Mouse (Mus musculus): ENCODE measurements around the gene Nostrin.

The Nostrin gene

GRCm38 (mm10) chr2:69135661-69136576 is at the start of gene Nostrin:
Nostrin (plus strand) TSS chr2:69135800.
- DNase-seq (ENCODE audit: low read depth), result no peak

- DNase-seq (ENCODE audit: low read depth), result no peak
Measured at GRCm38 (mm10) chr2:69086505-69087260, 48.9 kb upstream of the Nostrin start.

DNA sequence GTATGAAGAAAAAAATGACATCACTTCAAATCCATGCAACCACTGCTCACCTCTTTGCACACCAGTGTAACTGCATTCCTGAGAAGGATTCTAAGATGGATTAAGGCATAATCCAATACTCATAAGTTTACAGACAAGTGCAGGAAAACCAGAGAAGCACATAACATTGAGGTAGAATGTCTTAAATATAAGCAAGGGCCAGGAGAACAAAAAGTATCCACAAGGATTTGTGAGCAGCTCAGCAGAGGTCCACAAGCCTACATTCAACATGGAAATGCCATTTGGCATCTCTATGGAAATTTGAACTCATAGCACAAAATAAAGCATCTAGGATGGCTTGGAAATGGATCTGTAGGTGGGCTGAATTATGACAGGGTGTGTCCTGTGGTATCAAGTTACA is 39.8 kb upstream of the Nostrin start:
- DNase-seq (ENCODE audit: low read depth), result no peak

DNA sequence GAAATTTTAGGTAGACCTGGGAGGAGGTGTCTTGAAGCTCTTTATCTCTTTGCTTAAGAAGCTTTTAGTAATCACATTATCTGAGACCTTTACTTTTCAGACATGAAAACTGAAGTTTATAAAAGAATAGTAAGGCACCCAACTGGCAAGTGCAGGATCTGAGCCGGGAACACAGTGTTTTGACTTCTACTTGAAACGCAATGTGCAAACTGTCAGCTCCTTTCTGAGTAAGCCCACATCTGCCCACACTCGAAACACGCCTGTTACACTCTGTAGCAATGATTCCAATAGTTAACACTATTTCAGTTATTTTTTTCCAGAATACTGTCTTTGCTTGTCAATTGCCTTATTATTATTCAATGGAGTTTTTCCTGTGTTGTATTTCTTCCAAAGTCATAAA is 38.8 kb upstream of the Nostrin start:
- DNase-seq (ENCODE audit: low read depth), result no peak

DNA sequence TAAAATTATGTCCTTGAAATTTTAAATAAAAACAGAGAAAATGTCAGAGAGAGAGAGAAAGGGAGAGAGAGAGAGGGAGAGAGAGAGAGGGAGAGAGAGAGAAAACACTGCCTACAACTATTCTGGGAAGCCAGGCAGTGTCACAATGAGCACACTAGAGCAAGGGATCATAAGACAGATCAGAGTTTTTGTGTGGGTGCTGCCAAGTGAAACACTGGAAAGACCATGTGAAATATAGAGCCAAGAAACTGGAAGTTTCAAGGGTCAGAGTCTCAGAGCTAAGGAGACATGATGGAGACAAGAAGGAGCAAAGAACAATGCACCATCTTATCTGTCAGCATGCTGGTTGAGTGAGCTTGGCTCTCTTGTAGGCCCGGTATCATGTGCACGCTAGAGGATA is 38.1 kb upstream of the Nostrin start:
- no peak for DNase-seq (ENCODE audit: low read depth)

DNA sequence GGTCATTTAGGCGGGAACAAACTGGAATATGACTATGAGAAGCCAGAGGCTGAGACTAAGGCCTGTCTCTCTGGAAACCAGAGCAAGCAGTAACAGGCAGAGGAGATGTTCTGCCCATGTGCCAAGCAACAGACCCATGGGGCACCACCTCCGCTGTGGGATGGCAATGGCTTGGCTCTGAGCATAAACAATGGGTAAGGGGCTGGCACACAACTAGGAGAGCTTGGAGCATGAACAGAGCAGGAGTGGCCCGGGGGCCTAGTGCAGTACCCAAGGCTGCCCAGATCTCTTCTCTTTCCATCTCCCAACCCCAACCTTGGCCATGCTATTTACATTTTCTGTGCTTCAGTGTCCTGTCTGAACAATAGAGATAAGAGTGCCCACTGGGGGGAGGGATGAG is 36.9 kb upstream of the Nostrin start:
- no peak for DNase-seq (ENCODE audit: low read depth)

GRCm38 (mm10) chr2:69099147-69099546 is 36.5 kb upstream of the Nostrin start:
- DNase-seq (ENCODE audit: low read depth), result no peak

DNA sequence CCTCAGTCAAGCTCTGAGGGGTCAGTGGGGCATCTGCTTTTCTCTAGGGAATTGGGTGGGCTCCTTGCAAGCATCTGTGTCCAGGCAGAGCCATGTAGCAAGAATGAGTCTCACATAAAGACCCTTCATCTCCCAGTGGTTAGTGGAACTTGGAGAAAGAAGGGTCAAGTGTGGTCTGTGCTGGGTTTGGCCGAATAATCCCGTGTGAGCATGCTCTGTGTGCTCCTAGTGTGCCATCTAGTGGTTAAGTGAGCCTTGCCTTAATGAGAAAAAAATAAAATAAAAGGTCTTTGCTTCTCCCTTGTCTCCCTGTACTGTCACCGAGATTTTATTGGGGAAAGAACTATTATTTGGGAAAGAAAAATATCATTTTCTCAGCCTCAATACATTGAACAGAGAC is 34.9 kb upstream of the Nostrin start:
- DNase-seq (ENCODE audit: low read depth), result peak; percentile 10

DNA sequence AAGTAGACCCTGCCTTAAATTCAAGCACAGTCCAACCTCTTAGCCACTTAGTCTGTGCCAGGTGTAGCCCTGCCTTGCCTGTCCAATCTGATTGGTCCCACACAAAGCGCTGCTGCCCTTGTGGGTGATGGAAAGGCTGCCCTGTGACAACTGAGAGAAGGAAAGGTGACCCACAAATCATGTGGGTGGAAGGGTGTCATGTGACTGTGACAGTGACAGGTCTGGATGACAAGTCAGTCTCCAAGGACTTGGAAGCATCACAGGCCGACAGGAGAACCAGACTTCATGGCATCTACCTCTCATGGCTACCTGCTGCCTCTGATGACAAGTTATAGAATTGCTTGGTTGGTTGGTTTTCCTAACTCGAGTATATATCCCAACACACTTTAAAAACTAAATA is 32.1 kb upstream of the Nostrin start:
- no peak for DNase-seq (ENCODE audit: low read depth)

DNA sequence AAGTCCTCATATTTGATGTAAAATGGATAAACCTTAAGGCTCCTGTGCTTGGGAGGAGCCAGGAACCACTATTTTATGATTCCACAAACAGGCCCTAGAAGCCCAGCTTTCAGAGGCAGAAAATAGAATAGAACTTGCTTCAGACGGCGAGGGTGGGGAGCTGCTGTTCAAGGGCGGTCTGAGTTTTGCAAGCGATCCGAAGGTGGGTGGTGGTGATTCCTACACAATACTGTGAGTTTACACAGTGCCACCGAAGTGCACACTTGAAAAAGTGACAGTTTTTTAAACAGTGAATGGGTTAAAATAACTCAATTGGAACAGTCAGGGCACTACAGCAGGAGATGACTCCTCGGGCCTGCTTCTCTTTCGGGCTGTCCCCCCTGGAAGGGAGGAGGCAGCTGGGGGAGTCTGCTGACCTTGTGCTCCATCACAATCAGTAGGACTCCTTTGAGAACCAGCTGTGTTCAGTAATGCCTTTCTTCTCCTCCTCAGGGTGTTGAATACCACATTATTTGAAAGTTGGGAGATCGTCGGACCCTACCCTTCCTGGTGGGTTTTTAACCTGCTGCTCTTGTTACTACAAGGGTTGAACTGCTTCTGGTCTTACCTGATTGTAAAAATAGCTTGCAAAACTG is 31.0 kb upstream of the Nostrin start:
- DNase-seq (ENCODE audit: low read depth), result no peak

GRCm38 (mm10) chr2:69109246-69109645 is 26.4 kb upstream of the Nostrin start:
- DNase-seq (ENCODE audit: low read depth), result no peak

DNA sequence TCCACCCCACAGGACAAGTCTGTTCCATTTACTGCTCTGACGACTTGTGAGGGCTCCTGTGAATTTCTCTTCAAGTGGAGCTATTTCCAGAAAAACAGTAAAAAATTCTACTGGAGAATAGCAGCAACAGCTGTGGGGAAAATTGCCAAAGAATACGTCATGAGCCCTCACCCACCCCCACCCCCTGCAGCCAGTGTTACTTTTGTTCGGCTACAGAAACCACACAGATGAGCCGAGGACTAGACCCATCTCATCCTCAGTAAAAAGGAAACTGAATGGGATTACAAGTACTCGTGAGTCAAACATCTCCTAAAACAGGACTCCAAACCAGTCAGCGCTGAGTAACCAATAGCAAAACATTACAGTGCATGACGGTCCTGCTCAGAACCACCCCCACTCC is 25.9 kb upstream of the Nostrin start:
- no peak for DNase-seq (ENCODE audit: low read depth)

DNA sequence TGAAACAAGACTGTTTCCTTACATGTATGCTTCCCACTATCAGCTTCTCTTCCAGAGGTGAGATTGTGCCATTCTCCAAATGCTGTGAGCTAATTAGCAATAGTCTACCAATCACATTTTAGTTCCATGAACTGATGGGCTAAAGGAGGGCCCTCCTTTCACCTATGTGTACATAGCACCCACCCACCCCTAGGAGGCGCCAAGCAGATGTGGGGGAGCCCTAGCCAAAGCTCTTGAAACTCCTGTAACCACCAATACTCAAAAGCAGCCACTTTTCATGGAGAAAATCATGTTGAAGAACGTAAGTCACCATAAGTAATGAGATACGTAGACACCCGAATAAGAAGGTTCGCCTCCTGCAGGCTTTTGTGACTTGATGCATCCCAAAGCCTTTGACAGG is 23.0 kb upstream of the Nostrin start:
- DNase-seq (ENCODE audit: low read depth), result no peak

DNA sequence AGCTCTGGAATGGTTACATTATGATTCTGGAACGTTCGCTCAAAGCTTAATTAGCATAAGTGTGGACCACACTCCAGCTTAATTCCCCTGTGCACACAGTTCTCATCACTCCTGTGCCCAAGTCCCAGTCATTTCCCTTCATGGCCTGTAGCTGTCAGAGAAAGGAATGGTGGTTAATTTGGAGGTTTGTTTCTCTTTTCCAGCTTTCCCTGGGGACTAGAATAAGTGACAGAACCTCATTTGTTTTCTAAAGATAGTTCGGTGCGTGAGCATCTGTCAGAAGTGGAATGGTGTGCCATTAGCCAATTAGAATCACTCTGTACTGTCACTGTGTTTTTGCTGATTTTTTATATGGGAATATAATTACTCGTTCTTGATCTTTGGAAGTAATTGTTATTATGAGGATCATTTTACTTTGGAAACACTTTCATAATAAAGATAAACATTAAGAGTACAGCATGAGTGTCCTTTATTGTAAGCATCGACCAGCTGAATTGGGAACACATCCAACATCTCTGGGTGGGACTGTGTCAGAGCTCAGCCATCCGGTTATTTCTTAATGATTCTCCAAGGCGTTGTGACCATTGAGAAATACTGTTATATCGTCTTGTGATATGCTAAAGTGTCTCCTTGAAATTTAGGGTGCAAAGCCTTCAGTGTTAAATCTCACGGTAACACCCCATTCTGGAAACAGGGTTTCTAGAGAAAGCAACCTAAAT is 21.6 kb upstream of the Nostrin start:
- no peak for DNase-seq (ENCODE audit: low read depth)

- no peak for DNase-seq (ENCODE audit: low read depth)
Measured at GRCm38 (mm10) chr2:69115921-69116320, 19.7 kb upstream of the Nostrin start.

- no peak for DNase-seq (ENCODE audit: low read depth)
Measured at GRCm38 (mm10) chr2:69116767-69117166, 18.8 kb upstream of the Nostrin start.

DNA sequence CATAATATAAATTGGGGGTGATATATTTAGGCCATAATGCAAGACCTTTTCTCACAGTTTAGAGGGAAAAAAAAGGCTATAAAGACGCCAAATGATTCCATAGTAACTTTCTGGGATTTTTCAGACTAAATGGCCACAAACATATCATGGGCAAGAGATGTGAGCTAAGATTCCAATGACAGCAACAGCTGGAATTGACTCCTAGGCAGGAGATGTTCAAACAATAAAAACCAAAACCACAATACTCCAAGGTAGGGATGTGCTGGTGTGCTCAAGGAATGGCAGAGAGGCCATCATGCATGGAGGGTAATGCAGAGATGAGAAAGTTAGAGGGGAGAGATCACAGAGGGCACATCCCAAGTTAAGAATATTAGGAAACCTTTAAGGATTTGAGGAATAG is 16.6 kb upstream of the Nostrin start:
- no peak for DNase-seq (ENCODE audit: low read depth)

GRCm38 (mm10) chr2:69119718-69120117 is 15.9 kb upstream of the Nostrin start:
- no peak for DNase-seq (ENCODE audit: low read depth)

- no peak for DNase-seq (ENCODE audit: low read depth)
Measured at GRCm38 (mm10) chr2:69121681-69122080, 13.9 kb upstream of the Nostrin start.

- no peak for DNase-seq (ENCODE audit: low read depth)
Measured at GRCm38 (mm10) chr2:69125425-69125824, 10.2 kb upstream of the Nostrin start.

DNA sequence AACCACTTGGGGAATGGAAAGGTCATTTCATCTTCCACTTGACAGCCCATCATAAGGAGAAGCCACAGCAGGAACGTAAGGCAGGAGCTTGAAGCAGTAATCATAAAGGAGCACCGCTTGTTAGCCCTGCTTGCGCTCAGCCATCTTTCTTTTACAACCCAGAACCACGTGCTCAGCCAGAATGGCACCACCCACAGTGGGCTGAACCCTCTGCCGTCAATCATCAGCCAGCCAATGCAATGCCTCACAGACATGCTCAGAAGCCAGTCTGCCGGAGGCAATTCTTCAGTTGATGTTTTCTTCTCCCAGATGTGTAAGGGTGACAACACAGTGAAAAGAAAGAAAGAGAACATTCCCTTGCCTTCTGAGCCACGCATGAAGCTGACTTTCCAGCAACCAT is 7.3 kb upstream of the Nostrin start:
- DNase-seq (ENCODE audit: low read depth), result no peak

DNA sequence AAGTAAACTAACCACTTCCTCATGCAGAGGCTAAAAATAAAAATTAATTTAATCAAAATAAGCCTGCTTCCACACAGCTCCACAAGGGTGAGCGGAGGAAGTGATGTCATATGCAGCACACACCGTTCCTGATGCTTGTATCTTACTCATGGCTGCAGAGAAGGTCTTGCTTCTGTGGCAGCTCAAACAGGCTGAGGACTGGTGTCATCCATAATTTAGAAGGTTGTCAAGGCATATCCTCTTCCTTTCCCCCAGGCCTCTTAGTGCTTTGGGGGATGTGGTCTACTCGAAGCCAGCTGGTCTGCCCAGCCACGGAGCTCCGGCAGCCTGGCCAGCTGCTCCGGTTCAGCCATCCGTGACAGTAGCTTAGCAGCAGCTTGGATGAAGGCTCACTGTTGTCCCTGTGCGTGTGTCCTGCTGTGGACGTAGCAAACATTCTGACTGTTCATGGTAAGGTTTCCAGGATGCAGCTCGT is 6.6 kb upstream of the Nostrin start:
- DNase-seq (ENCODE audit: low read depth), result no peak

Measured in c-Kit-positive CD71-positive TER-119-negative erythroid progenitor cells, embryonic 14.5 days (primary cell).